Mouse (Mus musculus) limb, embryonic 14.5 days (tissue): ENCODE data around the gene Hecw1. TPM values are rescaled to one million over a fixed set of nuclear protein-coding genes. Genes with fewer than 3 reads are reported as not detected.

Experiments
- ATAC-seq: fragments of 200-750 bp; cut with Nextera tagmentation; 2 replicates; pipeline ENCODE4 v1.8.0; 2017; ENCODE audit warnings: low read depth, moderate number of reproducible peaks, moderate TSS enrichment; ENCODE audit not compliant: low FRiP score
- DNase-seq: peaks from one replicate; pipeline ENCODE4 v3.0.0-alpha.2; 2015; ENCODE audit warnings: low spot score
- H3K27ac ChIP-seq: fragments of 300-500 bp; sonication (generic); replicated peaks from 2 replicates; pipeline ENCODE4 v1.5.1; 2014; ENCODE audit warnings: low read depth, mild to moderate bottlenecking, low read length, moderate library complexity, mixed read lengths
- H3K27me3 ChIP-seq: fragments of 300-500 bp; sonication (generic); 2 replicates; pipeline ENCODE4 v1.6.1; 2014; ENCODE audit warnings: low read length, mixed read lengths; ENCODE audit not compliant: control insufficient read depth, insufficient read depth
- H3K36me3 ChIP-seq: fragments of 300-500 bp; sonication (generic); 2 replicates; pipeline ENCODE4 v1.6.1; 2014; ENCODE audit warnings: mild to moderate bottlenecking, low read length, moderate library complexity, mixed read lengths; ENCODE audit not compliant: control insufficient read depth, insufficient read depth
- H3K4me1 ChIP-seq: fragments of 300-500 bp; sonication (generic); 2 replicates; pipeline ENCODE4 v1.6.1; 2014; ENCODE audit warnings: antibody characterized with exemption, low read length, mixed read lengths; ENCODE audit not compliant: control insufficient read depth, insufficient read depth
- H3K4me2 ChIP-seq: fragments of 300-500 bp; sonication (generic); replicated peaks from 2 replicates; pipeline ENCODE4 v1.6.1; 2014; ENCODE audit warnings: low read depth, mild to moderate bottlenecking, low read length, moderate library complexity; ENCODE audit not compliant: severe bottlenecking
- H3K4me3 ChIP-seq: fragments of 300-500 bp; sonication (generic); replicated peaks from 2 replicates; pipeline ENCODE4 v1.5.1; 2014; ENCODE audit warnings: low read length
- H3K9ac ChIP-seq: fragments of 300-500 bp; sonication (generic); 2 replicates; pipeline ENCODE4 v1.6.1; 2014; ENCODE audit warnings: mild to moderate bottlenecking, low read depth, low read length, moderate library complexity; ENCODE audit not compliant: severe bottlenecking
- H3K9me3 ChIP-seq: fragments of 300-500 bp; sonication (generic); 2 replicates; pipeline ENCODE4 v1.6.1; 2016; ENCODE audit warnings: low read length; ENCODE audit not compliant: control insufficient read depth
- POLR2A ChIP-seq: fragments of 200-500 bp; IDR thresholded peaks from 2 replicates; pipeline ENCODE4 v1.8.0; 2012; ENCODE audit warnings: inconsistent platforms, mild to moderate bottlenecking, moderate library complexity, borderline replicate concordance; ENCODE audit not compliant: insufficient read depth, insufficient read length; ENCODE audit errors: extremely low read depth
- WGBS: fragments of 180-500 bp; shearing (Covaris S2); extraction: QIAGEN DNeasy Blood & Tissue Kit; methylation state at CpG from one replicate; pipeline ENCODE4 v1.1.7; 2014; 5-methylcytosine and 5-hydroxymethylcytosine counted together
- polyA plus RNA-seq, 2 experiments: library from polyadenylated mRNA; depleted of rRNA in 1 of 2; stranded (reverse) in 1 of 2; unstranded in 1 of 2; fragments of >200 nt; fragmentation: Nextera tagmentation in 1 of 2; extraction: Ambion mirVana in 1 of 2; gene quantifications; 2 replicates each; pipeline versions ENCODE4 v1.2.1 to v1.2.3; 2012 to 2014

Hecw1 gene
- polyA plus RNA-seq, 2 experiments, result 0.21 to 0.34 TPM

- H3K9me3 ChIP-seq, result no peaks in the 10 kb centered on the region
- no peak for ATAC-seq
- no peak for DNase-seq
These were observed 148.6 kb downstream of the Hecw1 start for GRCm38 (mm10) chr13:14374470-14374869.

GRCm38 (mm10) chr13:14365546-14365945 lies 157.5 kb downstream of the Hecw1 start:
- H3K4me3 ChIP-seq, result no peak overlapping the region
- H3K4me2 ChIP-seq, result no peak overlapping the region
- no peak overlapping the region for H3K9ac ChIP-seq
- no peaks in the 10 kb centered on the region for H3K9me3 ChIP-seq
- no peaks in the 10 kb centered on the region for H3K4me1 ChIP-seq
- 84% methylated on average over 3 of the region's 3 CpGs for WGBS
- no peak for TF ChIP-seq POLR2A
- H3K27ac ChIP-seq, result no peak overlapping the region
- ATAC-seq (no peak), DNase-seq (no peak)
- no peaks in the 10 kb centered on the region for H3K36me3 ChIP-seq
- H3K27me3 ChIP-seq, result no peaks in the 10 kb centered on the region

More at GRCm38 (mm10) chr13:14374470-14374869, 148.6 kb downstream of the Hecw1 start:
- Histone ChIP-seq H3K4me3 (no peak overlapping the region), H3K36me3 (no peaks in the 10 kb centered on the region), H3K27ac (no peak overlapping the region), H3K4me2 (no peak overlapping the region), H3K27me3 (no peaks in the 10 kb centered on the region), H3K9ac (no peak overlapping the region), H3K4me1 (no peaks in the 10 kb centered on the region)
- no peak for TF ChIP-seq POLR2A

- Histone ChIP-seq H3K27me3 (no peaks in the 10 kb centered on the region), H3K4me2 (no peak overlapping the region), H3K4me1 (no peaks in the 10 kb centered on the region), H3K27ac (no peak overlapping the region), H3K9ac (no peak overlapping the region), H3K9me3 (no peaks in the 10 kb centered on the region), H3K36me3 (no peaks in the 10 kb centered on the region), H3K4me3 (no peak overlapping the region)
- DNase-seq (no peak), ATAC-seq (no peak)
- TF ChIP-seq POLR2A, result no peak
- 81% methylated on average over 1 of the region's 1 CpGs for WGBS
These were observed 195.8 kb downstream of the Hecw1 start for GRCm38 (mm10) chr13:14327252-14327651.

GRCm38 (mm10) chr13:14306617-14307016 lies 216.4 kb downstream of the Hecw1 start:
- no peaks in the 10 kb centered on the region for H3K27me3 ChIP-seq
- H3K4me2 ChIP-seq, result no peak overlapping the region
- no peak for TF ChIP-seq POLR2A
- DNase-seq (no peak), ATAC-seq (no peak)
- no peaks in the 10 kb centered on the region for H3K36me3 ChIP-seq
- 25% methylated on average over 8 of the region's 8 CpGs for WGBS
- H3K9me3 ChIP-seq, result no peaks in the 10 kb centered on the region
- no peaks in the 10 kb centered on the region for H3K4me1 ChIP-seq
- no peak overlapping the region for H3K9ac ChIP-seq
- H3K4me3 ChIP-seq, result no peak overlapping the region
- H3K27ac ChIP-seq, result no peak overlapping the region

- no peak overlapping the region for H3K4me3 ChIP-seq
- TF ChIP-seq POLR2A, result no peak
- 92% methylated on average over 1 of the region's 1 CpGs for WGBS
- ATAC-seq (no peak), DNase-seq (no peak)
- no peak overlapping the region for H3K9ac ChIP-seq
- H3K27ac ChIP-seq, result no peak overlapping the region
- H3K36me3 ChIP-seq, result no peaks in the 10 kb centered on the region
- no peaks in the 10 kb centered on the region for H3K9me3 ChIP-seq
- no peak overlapping the region for H3K4me2 ChIP-seq
- H3K4me1 ChIP-seq, result no peaks in the 10 kb centered on the region
- no peaks in the 10 kb centered on the region for H3K27me3 ChIP-seq
These were observed 218.9 kb downstream of the Hecw1 start for GRCm38 (mm10) chr13:14304103-14304502.

GRCm38 (mm10) chr13:14302921-14303320 lies 220.1 kb downstream of the Hecw1 start:
- no peak overlapping the region for H3K4me2 ChIP-seq
- no peak overlapping the region for H3K27ac ChIP-seq
- no peaks in the 10 kb centered on the region for H3K36me3 ChIP-seq
- no peaks in the 10 kb centered on the region for H3K27me3 ChIP-seq
- TF ChIP-seq POLR2A, result no peak
- H3K9ac ChIP-seq, result no peak overlapping the region
- DNase-seq (no peak), ATAC-seq (no peak)
- 46% methylated on average over 2 of the region's 2 CpGs for WGBS
- no peaks in the 10 kb centered on the region for H3K9me3 ChIP-seq
- no peak overlapping the region for H3K4me3 ChIP-seq
- no peaks in the 10 kb centered on the region for H3K4me1 ChIP-seq
